Mouse (Mus musculus): ENCODE data around the gene Prm2. TPM values are rescaled to one million over a fixed set of nuclear protein-coding genes. Genes with fewer than 3 reads are reported as not detected.
A peak's percentile ranks its signal among the peaks of the same experiment; 100 is the strongest.

The Prm2 gene
- polyA plus RNA-seq, 1 experiment from 2014 or later, result not detected

- DNase-seq, result no peak
- no peaks in the 10 kb centered on the region for H3K27me3 ChIP-seq (ENCODE audit: insufficient read depth, low read length)
- H3K4me1 ChIP-seq (ENCODE audit: insufficient read depth), result peaks cover 23% of the 10 kb centered on the region
- no peak for TF ChIP-seq CTCF (IDR thresholded peaks at IDR 0.05; ENCODE audit: low read depth)
- H3K9me3 ChIP-seq (ENCODE audit: low read depth, low read length), result no peaks in the 10 kb centered on the region
- peak overlapping the region; percentile 98 for H3K4me2 ChIP-seq
- H3K27ac ChIP-seq (ENCODE audit: low read depth), result no peak overlapping the region
- WGBS, result 46% methylated on average over 8 of the region's 8 CpGs
- H3K9ac ChIP-seq, result peak overlapping the region; percentile 85; the same call in 1 of the 2 replicates
- ATAC-seq (ENCODE audit: insufficient read depth), result no peak
- H3K4me3 ChIP-seq (ENCODE audit: low read depth, low read length), result peak overlapping the region; percentile 70
- H3K36me3 ChIP-seq (ENCODE audit: insufficient read depth), result no peaks in the 10 kb centered on the region
These were observed 12.5 kb downstream of the Prm2 start for GRCm38 (mm10) chr16:10783451-10783850.

GRCm38 (mm10) chr16:10783152-10783434 lies 12.8 kb downstream of the Prm2 start:
- DNase-seq (no peak), ATAC-seq (ENCODE audit: insufficient read depth) (no peak)
- H3K4me1 ChIP-seq (ENCODE audit: insufficient read depth), result peaks cover 23% of the 10 kb centered on the region
- 18% methylated on average over 1 of the region's 1 CpGs for WGBS
- peak overlapping the region; percentile 70 for H3K4me3 ChIP-seq (ENCODE audit: low read depth, low read length)
- peak overlapping the region; percentile 32; the same call in 1 of the 2 replicates for H3K9ac ChIP-seq
- H3K27ac ChIP-seq (ENCODE audit: low read depth), result no peak overlapping the region
- TF ChIP-seq CTCF (IDR thresholded peaks at IDR 0.05; ENCODE audit: low read depth), result no peak
- peak overlapping the region; percentile 98 for H3K4me2 ChIP-seq
- no peaks in the 10 kb centered on the region for H3K27me3 ChIP-seq (ENCODE audit: insufficient read depth, low read length)
- no peaks in the 10 kb centered on the region for H3K9me3 ChIP-seq (ENCODE audit: low read depth, low read length)
- H3K36me3 ChIP-seq (ENCODE audit: insufficient read depth), result no peaks in the 10 kb centered on the region

DNA sequence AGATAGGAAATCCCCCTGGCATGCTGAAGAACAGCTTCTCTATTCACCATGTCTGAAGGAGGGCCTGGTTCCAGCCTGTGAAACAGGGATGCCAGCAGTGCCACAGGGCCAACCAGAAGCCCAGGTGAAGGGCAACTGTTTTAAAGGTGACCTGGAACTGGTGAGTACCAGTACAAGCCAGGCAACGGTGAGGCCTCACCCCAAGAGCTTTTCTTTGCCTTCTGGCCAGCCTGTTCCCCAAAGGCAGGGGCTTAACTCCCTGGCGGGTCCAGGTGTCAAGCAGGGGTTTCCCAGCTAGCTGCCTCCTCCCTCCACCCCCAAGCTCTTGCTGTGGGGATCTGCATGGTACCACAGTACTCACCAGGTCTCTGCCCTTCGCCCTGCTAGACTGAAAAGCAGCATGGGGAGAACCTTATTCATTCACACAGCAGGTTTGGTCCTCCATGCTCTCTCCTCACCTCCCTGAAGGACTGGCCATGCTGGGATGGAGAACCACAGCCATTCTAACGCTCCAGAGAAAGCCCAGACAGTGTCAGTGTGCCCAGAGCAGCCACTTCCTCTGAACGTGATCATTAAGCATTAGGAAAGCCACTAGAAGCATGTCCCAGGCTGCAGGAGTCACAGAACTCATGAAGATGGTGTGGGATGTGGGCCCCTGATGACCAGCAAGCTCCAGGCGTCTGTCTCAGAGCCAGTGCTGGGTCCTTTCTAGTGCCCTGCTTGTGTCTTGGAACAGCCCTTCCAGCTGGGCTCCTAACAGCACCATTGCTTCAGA lies 13.4 kb downstream of the Prm2 start:
- ATAC-seq (ENCODE audit: insufficient read depth) (no peak), DNase-seq (no peak)
- H3K27ac ChIP-seq (ENCODE audit: low read depth), result peak overlapping the region; percentile 84
- peak overlapping the region; percentile 98 for H3K4me2 ChIP-seq
- TF ChIP-seq CTCF (IDR thresholded peaks at IDR 0.05; ENCODE audit: low read depth), result no peak
- peaks cover 23% of the 10 kb centered on the region for H3K4me1 ChIP-seq (ENCODE audit: insufficient read depth)
- 47% methylated on average over 6 of the region's 6 CpGs for WGBS
- H3K9me3 ChIP-seq (ENCODE audit: low read depth, low read length), result no peaks in the 10 kb centered on the region
- no peaks in the 10 kb centered on the region for H3K27me3 ChIP-seq (ENCODE audit: insufficient read depth, low read length)
- H3K36me3 ChIP-seq (ENCODE audit: insufficient read depth), result no peaks in the 10 kb centered on the region
- H3K4me3 ChIP-seq (ENCODE audit: low read depth, low read length), result peak overlapping the region; percentile 70; the same call in 1 of the 2 replicates
- peak overlapping the region; percentile 32; the same call in 1 of the 2 replicates for H3K9ac ChIP-seq

DNA sequence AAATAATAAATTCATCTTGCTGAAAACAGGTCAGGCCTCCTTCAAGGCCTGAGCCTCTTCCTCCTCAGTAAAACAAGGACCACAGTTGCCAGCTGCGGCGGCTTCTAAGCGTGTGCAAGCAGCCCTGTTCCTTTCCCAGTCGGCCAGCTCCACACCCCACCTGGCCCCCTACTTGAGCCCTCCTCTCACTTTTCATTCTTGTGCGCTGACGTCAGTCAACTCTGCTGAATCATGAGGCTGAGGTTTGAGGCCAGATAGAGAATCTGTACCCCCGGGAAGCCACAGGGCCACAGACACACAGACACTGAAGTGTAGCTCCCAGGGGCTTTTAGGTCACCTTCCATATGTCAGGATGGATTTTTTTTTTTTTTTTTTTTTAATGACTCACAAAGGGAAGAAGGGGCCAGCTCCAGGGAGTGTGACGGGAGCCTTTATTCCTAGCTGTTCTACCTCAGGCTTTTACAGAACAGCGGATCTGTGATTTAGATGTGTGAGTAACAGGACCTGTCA lies 14.0 kb downstream of the Prm2 start:
- no peaks in the 10 kb centered on the region for H3K36me3 ChIP-seq (ENCODE audit: insufficient read depth)
- 0 out of 2 replicates have a peak overlapping the region, but pooled peaks have one; percentile 32 for H3K9ac ChIP-seq
- peak; percentile 72 for DNase-seq
- 36% methylated on average over 9 of the region's 9 CpGs for WGBS
- H3K4me2 ChIP-seq, result peak overlapping the region; percentile 98
- H3K9me3 ChIP-seq (ENCODE audit: low read depth, low read length), result no peaks in the 10 kb centered on the region
- no peak for ATAC-seq (ENCODE audit: insufficient read depth)
- H3K4me3 ChIP-seq (ENCODE audit: low read depth, low read length), result peak overlapping the region; percentile 70; the same call in 1 of the 2 replicates
- H3K27me3 ChIP-seq (ENCODE audit: insufficient read depth, low read length), result no peaks in the 10 kb centered on the region
- H3K27ac ChIP-seq (ENCODE audit: low read depth), result peak overlapping the region; percentile 84
- no peak for TF ChIP-seq CTCF (IDR thresholded peaks at IDR 0.05; ENCODE audit: low read depth)
- H3K4me1 ChIP-seq (ENCODE audit: insufficient read depth), result peaks cover 24% of the 10 kb centered on the region

DNA sequence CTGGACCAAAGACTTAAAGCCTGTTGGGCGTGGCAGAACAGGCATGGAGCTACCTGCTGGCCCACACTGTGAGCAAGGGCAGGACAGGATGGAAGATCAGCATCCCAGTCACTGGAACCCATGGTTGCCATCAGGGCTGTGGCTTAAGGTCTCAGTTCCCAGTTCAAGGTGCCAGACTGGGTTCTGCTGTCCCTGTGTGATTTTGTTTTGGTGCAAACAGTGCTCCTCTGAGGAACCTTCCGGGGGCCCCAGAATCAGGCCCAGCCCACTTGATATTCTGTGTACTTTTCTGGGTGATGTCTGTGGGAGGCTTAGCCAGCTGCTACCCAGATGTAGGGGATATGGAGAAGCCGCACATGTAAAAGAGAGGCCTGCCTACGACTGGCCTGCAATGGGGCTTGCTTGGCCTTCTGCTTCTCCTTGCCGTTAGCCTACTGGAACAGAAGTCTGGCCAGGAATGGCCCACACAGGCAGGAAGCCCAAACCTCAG lies 15.3 kb downstream of the Prm2 start:
- no peak for ATAC-seq (ENCODE audit: insufficient read depth)
- Histone ChIP-seq H3K27me3 (ENCODE audit: insufficient read depth, low read length) (no peaks in the 10 kb centered on the region), H3K4me3 (ENCODE audit: low read depth, low read length) (no peak overlapping the region), H3K4me2 (no peak overlapping the region), H3K36me3 (ENCODE audit: insufficient read depth) (no peaks in the 10 kb centered on the region), H3K4me1 (ENCODE audit: insufficient read depth) (peaks cover 19% of the 10 kb centered on the region), H3K9me3 (ENCODE audit: low read depth, low read length) (no peaks in the 10 kb centered on the region), H3K27ac (ENCODE audit: low read depth) (peak overlapping the region; percentile 9; the same call in 1 of the 2 replicates), H3K9ac (no peak overlapping the region)
- DNase-seq, result no peak
- 58% methylated on average over 5 of the region's 5 CpGs for WGBS
- TF ChIP-seq CTCF (IDR thresholded peaks at IDR 0.05; ENCODE audit: low read depth), result no peak

GRCm38 (mm10) chr16:10777579-10778160 lies 18.3 kb downstream of the Prm2 start:
- peaks cover 12% of the 10 kb centered on the region for H3K4me1 ChIP-seq (ENCODE audit: insufficient read depth)
- WGBS, result 55% methylated on average over 5 of the region's 5 CpGs
- H3K27ac ChIP-seq (ENCODE audit: low read depth), result no peak overlapping the region
- H3K4me3 ChIP-seq (ENCODE audit: low read depth, low read length), result no peak overlapping the region
- H3K9ac ChIP-seq, result no peak overlapping the region
- no peaks in the 10 kb centered on the region for H3K36me3 ChIP-seq (ENCODE audit: insufficient read depth)
- DNase-seq (no peak), ATAC-seq (ENCODE audit: insufficient read depth) (no peak)
- no peaks in the 10 kb centered on the region for H3K9me3 ChIP-seq (ENCODE audit: low read depth, low read length)
- TF ChIP-seq CTCF (IDR thresholded peaks at IDR 0.05; ENCODE audit: low read depth), result no peak
- H3K4me2 ChIP-seq, result no peak overlapping the region
- H3K27me3 ChIP-seq (ENCODE audit: insufficient read depth, low read length), result no peaks in the 10 kb centered on the region

DNA sequence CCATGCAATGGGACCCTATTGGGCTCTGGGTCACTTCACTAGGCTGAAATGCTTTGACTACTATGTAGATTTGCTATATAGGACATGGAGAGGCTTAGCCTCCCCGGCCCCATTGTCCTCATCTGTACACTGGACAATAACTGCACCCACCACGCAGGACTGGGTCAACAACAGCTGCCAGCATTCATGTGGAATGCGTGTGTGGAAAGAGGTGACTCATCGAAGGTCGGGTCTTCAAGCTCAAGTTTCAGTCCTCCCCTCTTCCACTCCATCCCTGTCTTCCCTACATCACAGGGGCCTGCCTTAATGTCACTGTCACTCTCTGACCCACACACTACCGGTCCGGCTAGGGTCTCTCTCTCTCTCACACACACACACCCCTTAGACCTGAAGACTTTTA lies 19.6 kb downstream of the Prm2 start:
- no peaks in the 10 kb centered on the region for H3K27me3 ChIP-seq (ENCODE audit: insufficient read depth, low read length)
- H3K9me3 ChIP-seq (ENCODE audit: low read depth, low read length), result no peaks in the 10 kb centered on the region
- ATAC-seq (ENCODE audit: insufficient read depth) (no peak), DNase-seq (no peak)
- H3K36me3 ChIP-seq (ENCODE audit: insufficient read depth), result no peaks in the 10 kb centered on the region
- 26% methylated on average over 7 of the region's 7 CpGs for WGBS
- no peak overlapping the region for H3K9ac ChIP-seq
- no peak overlapping the region for H3K4me2 ChIP-seq
- H3K4me1 ChIP-seq (ENCODE audit: insufficient read depth), result 0 out of 2 replicates have a peak, but pooled peaks cover 5% of the 10 kb centered on the region
- H3K27ac ChIP-seq (ENCODE audit: low read depth), result no peak overlapping the region
- TF ChIP-seq CTCF (IDR thresholded peaks at IDR 0.05; ENCODE audit: low read depth), result no peak
- no peak overlapping the region for H3K4me3 ChIP-seq (ENCODE audit: low read depth, low read length)
